Mouse (Mus musculus) thymus, adult 2 months (tissue): ENCODE measurements around the gene Syt7.

ENCODE experiments used
- CTCF ChIP-seq: fragments of 200-500 bp; IDR thresholded peaks from 2 replicates; pipeline ENCODE4 v1.5.1; 2012; ENCODE audit warnings: mild to moderate bottlenecking, control low read depth, low read length, moderate library complexity, borderline replicate concordance; ENCODE audit not compliant: control insufficient read depth, poor library complexity, insufficient read depth; ENCODE audit errors: extremely low read depth
- POLR2A ChIP-seq: fragments of 200-500 bp; IDR thresholded peaks from 2 replicates; pipeline ENCODE4 v1.6.1; 2012; ENCODE audit warnings: mild to moderate bottlenecking, low read length, control low read depth, moderate library complexity; ENCODE audit not compliant: control insufficient read depth, poor library complexity, insufficient read depth; ENCODE audit errors: extremely low read depth

GRCm38 (mm10) chr19:10448275-10448674 lies 59.4 kb downstream of the Syt7 start:
- no peak for TF ChIP-seq CTCF
- TF ChIP-seq POLR2A, result no peak
